Mouse (Mus musculus) B cell, adult (primary cell): ENCODE results near the gene Arhgef9. TPM values are rescaled to one million over a fixed set of nuclear protein-coding genes. Genes with fewer than 3 reads are reported as not detected.

Experiments used
- total RNA-seq: library from RNA; stranded (reverse); gene quantifications from 4 replicates; pipeline ENCODE4 v1.2.4, GENCODE M21; 2023; ENCODE audit not compliant: inconsistent age

Gene Arhgef9
- total RNA-seq, result 0.32 to 0.61 TPM (median 0.48 TPM) in 4 replicates

DNA sequence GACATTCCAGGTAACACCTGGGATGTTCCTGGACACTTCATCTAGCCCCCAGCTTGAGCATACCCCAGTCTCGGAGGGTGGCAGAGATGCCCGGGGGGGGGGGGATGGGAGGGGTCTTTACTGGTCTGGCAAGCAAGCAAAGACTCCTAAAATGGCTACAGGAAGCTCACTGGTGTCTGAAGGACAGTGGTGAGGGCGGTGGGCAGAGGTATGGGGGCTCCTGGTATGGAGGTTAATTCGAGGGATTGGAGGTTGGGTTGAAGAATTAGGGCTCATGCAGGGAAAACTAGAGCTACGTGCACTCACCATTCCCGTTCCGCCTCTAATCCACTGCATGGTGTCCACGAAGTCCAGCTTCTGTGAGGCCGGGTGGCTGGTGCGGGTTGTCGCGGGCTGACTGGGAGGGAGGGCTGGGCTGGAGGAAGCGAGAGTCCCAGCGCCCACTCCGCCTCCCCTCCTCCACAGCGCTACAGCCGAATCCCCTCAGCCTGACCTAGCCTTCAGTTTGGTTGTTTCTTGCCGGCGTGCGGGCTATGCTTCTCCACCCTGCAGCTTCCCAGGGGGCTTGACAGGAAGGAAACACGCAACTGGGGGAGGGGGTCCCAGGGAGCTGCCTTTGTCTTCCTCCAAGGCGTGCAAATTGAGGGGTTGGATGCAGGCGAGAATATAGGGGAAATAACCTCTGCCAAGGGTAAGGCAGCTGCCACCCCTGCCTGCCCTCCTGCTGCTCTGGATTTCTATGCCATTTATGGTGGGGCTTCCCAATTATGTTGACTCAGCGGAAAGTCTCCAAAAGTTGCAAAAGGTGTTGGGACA lies at the start of gene Arhgef9:
Arhgef9 (minus strand) TSS at position 753 of the 816 bp plus-strand sequence.

DNA sequence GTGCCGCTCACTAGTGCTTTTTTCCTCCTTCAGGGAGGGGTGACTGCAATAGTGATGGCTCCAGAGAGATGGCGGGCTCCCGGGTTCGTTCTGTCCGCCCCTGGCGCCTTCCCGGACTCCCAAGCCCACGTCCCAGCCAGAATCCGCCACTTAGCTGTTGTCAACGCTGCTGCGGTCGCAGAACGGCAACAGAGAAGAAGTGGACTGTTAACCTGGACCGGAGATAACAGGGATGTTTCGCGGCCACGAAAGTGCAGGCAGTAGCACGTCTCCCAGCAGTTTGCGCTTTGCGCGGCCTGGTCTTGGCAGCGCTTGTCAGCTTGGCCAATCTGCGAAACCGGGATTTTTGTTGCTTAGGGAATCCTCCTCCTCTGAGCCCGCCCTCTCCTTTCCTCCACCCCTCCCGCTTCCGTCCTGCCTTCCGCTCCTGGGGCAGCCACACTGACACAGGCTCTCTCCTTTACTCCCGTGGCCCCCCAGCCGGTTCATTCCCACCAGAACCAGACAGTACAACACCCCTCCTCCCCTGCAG lies 170.2 kb downstream of the Arhgef9 start, which contains the start of gene Spin4:
Spin4 (minus strand) TSS at position 322 of the 532 bp plus-strand sequence.

Other genes with a start within 250 kb of the Arhgef9 start
- gene Spin4, start 170.2 kb downstream of the Arhgef9 start, total RNA-seq, result not detected in 4 replicates
- gene Amer1, start 248.0 kb upstream of the Arhgef9 start, total RNA-seq, result 4.8 to 6.5 TPM (median 5.6 TPM) in 4 replicates